Mouse (Mus musculus): ENCODE measurements around the gene Gm17509.
"Not testable (repeated sequence)": the region's sequence is repeated elsewhere in the genome, so short reads cannot be mapped to it uniquely, and the experiment has no call there.

The Gm17509 gene

DNA sequence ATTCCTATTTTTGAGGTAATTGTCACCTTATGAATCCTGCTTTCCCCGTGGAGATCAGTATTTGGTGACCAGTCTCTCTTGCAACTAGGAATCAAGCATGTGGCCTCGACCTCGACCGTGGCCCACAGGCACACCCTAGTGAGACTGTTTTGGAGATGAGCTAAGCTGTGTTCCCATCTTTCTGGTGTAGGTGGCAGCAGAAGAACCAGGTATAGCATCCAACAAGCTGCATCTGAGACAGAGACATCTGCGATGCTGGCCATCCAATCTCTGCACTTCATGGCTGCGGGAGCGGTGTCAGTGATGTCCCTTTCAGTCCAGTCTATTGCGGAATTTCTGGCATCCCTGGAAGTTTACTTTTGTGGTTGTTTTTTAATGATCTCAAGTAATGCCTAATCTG lies 14.8 kb downstream of the Gm17509 start:
- DNase-seq (ENCODE audit: inconsistent ontology term): no peak

DNA sequence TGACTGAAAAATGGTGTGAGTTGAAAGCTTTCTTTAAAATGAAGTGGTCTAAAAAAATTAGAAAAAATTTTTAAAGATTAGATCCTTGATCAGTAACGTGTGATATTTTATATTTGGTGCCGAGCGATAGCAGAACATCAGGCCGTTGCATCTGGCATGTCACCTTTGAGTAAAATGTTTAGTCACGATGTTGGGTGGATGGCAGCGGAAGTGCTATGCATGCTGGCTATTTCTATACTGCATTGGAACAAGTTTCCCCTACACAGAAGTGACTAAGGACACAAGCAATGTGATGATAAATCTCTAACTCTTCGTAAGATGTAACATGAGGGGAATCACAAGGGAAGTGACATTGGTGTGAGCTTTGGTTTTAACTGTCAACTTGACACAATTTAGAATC lies 16.2 kb downstream of the Gm17509 start:
- DNase-seq (ENCODE audit: inconsistent ontology term): no peak

DNA sequence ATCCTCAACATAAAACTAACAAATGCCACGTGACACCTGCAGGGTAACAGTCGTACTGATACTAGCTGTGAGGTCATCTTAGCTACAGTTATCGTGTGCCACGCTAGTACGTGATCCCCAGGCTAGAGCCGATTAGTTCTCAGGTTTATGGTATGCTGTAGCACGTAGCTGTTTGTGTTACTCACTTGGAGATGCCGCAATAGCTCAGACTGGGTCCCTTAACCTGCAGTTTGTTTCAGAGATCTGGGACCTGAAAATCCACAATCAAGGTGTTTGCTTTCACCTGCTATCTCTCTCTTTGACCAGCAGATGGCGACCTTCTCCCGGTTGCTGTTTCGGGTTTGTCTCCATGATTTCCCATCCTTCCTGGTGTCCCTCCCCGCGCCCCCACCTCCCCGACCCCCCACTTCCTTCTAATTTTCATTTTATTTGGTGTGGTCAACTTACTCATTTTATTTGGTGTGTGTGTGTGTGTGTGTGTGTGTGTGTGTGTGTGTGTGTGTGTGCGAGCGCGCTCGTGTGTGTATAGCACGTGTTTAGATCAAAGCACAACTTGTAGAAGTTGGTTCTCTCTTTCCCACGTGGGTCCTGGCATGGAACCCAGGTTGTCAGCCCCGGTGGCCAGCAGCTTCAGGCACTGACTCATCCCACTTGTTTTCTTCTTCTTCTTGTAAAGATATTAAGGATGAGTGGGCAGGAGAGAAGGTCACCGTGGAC lies 18.0 kb downstream of the Gm17509 start:
- DNase-seq (ENCODE audit: inconsistent ontology term): peak; percentile 55

DNA sequence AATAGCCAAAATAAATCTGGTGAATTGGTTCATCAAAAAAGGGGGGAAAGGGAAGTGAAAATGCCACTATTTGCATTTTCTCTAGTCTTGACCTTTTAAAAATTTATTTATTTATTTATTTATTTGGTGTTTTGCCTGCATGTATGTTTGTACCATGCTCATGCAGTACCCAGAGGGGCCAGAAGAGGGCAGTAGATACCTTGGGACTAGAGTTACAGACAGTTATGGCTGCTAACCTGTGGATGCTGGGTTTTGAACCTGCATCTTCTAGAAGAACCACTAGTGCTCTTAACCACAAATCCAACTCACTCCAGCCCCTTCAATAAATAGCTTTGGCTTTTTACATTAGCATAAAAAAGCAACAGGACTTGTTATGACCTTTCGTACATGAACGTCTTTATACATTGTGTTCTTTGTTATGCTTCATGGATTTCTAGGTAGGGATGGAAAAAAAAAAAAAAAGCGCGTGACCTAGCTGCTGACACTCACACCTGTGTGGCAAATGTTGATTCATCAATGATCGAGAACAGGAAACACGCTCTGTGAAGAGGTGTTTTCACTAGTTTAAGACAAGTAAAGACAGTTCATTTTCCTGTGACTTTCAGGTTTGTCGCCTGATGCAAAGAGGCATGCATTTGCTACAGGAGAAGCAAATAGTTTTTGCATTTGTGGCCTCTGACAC lies 22.3 kb downstream of the Gm17509 start:
- DNase-seq (ENCODE audit: inconsistent ontology term): peak; percentile 40

DNA sequence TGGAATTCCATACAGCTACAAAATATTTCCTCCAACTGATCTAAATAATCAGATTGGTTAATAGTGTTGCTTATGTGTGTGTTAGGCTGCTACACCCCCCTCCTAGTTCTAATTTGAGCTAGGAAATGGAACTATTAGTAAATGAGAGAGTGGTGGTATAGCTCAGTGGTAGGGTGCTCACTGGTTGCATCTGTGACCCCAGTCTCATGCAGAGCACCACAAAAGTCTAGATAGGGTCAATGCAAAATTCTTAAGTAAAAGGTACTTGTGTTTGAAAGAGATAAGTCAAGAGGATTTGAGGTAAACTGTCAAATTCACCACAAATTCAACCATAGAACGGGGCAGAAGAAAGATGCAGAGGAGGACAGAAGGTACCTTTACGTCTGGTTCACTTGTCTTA lies 23.2 kb downstream of the Gm17509 start:
- DNase-seq (ENCODE audit: inconsistent ontology term): no peak

DNA sequence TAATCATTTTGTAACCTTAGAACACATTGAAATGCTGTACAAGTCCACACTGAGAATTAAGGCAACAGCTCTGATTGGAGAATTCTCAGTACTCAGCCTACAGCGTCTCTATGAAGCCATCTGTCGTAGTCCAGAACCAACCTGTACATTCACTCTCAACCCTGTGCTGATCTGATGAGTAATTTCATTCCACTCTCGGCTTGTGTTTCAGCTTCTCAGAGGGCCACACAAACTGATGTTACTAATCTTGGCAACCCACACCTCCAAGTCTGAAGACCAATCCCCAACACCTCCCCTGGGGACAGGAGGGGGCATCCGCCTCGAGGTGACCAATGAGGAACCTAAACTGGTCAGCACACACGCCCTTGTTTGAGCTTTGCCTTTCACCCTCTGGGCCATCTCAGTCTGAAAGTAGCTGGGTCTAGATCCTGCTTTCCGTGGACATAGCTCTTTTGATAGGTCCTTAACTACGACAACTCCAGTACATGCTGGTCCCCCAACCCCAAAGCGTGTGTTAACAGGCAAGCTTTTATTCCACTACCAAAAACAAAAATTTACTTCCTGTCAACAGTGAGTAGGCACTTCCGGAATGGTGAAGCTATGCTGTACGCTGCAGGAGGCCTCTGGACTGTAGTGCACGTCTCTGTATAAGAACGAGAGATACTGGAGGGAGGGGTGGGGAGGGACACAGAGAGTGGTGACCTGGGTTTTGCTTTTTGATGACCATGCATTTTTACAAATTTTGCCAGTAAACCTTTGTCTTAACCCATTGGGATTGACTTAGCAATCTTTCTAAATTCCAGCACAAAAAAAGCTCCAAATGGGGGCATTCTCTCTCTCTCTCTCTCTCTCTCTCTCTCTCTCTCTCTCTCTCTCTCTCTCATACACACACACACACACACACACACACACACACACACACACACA lies 25.0 kb downstream of the Gm17509 start:
- DNase-seq (ENCODE audit: inconsistent ontology term): no peak

DNA sequence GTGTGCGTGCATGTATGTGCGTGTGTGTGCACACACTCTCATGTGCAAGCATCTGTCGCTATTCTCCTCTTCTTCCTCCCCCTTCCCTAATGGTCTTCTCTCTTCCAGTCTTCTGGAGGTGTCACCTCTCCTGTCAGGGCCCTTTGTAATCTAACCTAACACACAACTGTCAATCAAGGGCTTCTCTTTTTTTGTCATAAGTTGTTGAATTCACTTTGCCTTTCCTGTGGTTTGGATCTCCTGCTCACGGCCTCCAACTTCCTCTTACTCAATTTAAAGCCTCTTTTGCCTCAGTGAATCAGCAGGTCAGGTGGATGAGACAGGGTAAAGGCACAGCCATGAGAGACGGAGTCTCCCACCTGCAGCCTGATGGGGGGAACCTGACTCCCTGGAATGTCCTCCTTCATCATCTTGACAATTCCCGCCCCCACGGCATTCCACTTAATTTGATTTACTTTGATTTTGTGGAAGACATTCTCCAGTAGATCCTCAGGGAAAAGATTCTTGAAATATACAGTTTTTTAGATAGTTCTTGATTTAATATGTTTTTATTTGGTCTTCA lies 27.4 kb downstream of the Gm17509 start:
- no peak for DNase-seq (ENCODE audit: inconsistent ontology term)

DNA sequence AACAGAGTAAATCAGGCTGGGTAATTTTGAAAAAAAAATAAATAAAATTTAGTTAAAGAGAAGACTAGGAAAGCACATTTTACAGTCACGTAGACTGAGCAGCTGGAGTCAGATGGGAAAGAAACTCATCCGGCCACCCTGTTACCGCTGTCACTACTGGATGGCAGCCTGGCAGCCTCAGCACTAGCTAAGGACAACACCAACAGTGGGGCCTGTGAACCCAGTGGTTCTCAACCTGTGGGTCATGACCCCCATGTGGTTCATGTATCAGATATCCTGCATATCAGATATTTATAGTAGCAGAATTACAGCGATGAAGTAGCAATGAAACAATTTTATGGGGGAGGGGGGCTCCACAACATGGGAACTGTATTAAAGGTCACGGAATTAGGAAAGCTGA lies 28.7 kb downstream of the Gm17509 start:
- DNase-seq (ENCODE audit: inconsistent ontology term): no peak

DNA sequence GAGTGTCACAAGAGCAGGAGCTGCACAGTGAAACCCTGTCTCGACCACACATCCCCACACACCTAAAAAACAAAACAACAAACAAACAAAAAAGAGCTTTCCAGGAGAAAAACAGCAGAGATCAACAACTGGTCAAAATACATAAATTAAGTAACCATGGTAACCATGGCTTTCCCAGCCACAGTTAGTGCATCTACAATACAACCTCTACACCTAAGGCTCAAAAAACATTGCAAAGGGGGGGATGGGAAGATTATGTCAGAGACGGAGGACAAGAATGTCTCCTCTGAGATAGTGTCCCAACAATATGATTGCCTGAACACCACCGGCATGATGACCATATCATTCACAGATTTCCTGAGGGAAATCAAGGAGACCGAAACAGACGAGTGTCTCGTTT lies 35.5 kb downstream of the Gm17509 start:
- DNase-seq (ENCODE audit: inconsistent ontology term): no peak

DNA sequence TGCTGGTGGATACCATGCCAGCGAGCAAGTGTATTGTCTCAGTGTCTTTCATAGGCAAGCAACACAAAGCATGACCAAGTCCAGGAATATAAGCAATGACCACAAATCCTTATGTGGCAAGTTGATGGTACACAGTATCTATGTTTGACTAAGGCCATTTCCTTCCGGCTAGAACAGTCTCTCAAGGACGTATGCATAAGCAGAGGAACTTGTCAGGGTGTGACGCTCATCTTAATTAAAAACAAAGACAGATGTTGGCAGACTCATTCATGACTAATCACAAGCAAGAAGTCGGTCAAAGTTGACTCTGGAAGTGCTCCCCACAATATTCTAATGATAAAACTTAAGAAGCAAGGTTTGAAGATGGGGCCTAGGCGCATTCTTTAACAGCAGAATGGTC lies 37.6 kb downstream of the Gm17509 start:
- no peak for DNase-seq (ENCODE audit: inconsistent ontology term)

DNA sequence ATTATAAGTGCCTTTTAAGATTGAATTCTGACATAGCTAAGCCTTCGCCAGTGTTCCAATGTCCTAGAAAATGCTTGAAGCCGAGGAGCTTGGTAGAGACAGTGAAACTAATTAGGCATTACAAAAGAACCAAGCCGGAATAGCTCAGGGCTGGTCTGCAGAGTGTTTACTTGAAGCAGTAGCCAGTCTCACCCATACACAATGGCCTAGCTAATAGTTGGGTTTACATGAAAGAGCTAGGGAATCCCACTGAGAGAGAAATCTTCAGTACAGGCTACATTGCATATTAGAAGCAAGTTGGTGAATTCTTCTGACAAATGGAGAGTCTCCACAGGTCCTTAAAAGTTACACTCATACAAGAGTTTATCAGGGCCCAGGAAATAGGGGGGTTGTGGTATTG lies 40.0 kb downstream of the Gm17509 start:
- not testable (repeated sequence) for DNase-seq (ENCODE audit: inconsistent ontology term)
